Mouse (Mus musculus) limb, embryonic 11.5 days (tissue): ENCODE measurements around the gene Mrpl16. TPM values are rescaled to one million over a fixed set of nuclear protein-coding genes. Genes with fewer than 3 reads are reported as not detected.
A peak's percentile ranks its signal among the peaks of the same experiment; 100 is the strongest.

Source experiments
- ATAC-seq: fragments of 200-750 bp; cut with Nextera tagmentation; 2 replicates; pipeline ENCODE4 v1.8.0; 2017; ENCODE audit warnings: low read depth; ENCODE audit not compliant: insufficient number of reproducible peaks, low FRiP score, low TSS enrichment
- DNase-seq: peaks from one replicate; pipeline ENCODE4 v3.0.0-alpha.2; 2015; ENCODE audit warnings: low spot score
- H3K27ac ChIP-seq: fragments of 300-500 bp; sonication (generic); replicated peaks from 2 replicates; pipeline ENCODE4 v1.5.1; 2014; ENCODE audit warnings: low read depth, mild to moderate bottlenecking, low read length
- H3K27me3 ChIP-seq: fragments of 300-500 bp; sonication (generic); 2 replicates; pipeline ENCODE4 v1.6.1; 2014; ENCODE audit warnings: mild to moderate bottlenecking, low read length, mixed read lengths; ENCODE audit not compliant: control insufficient read depth, insufficient read depth
- H3K36me3 ChIP-seq: fragments of 300-500 bp; sonication (generic); 2 replicates; pipeline ENCODE4 v1.6.1; 2014; ENCODE audit warnings: mild to moderate bottlenecking, low read length, moderate library complexity, mixed read lengths; ENCODE audit not compliant: control insufficient read depth, insufficient read depth
- H3K4me1 ChIP-seq: fragments of 300-500 bp; sonication (generic); 2 replicates; pipeline ENCODE4 v1.6.1; 2014; ENCODE audit warnings: low read length, mixed read lengths; ENCODE audit not compliant: control insufficient read depth, insufficient read depth
- H3K4me2 ChIP-seq: fragments of 300-500 bp; sonication (generic); 2 replicates; pipeline ENCODE4 v1.6.1; 2014; ENCODE audit warnings: low read depth, mild to moderate bottlenecking, moderate library complexity; ENCODE audit not compliant: severe bottlenecking
- H3K4me3 ChIP-seq: fragments of 300-500 bp; sonication (generic); 2 replicates; pipeline ENCODE4 v1.5.1; 2014; ENCODE audit warnings: low read depth, low read length
- H3K9ac ChIP-seq: fragments of 300-500 bp; sonication (generic); 2 replicates; pipeline ENCODE4 v1.6.1; 2014; ENCODE audit warnings: mild to moderate bottlenecking, low read length
- H3K9me3 ChIP-seq: fragments of 300-500 bp; sonication (generic); 2 replicates; pipeline ENCODE4 v1.6.1; 2016; ENCODE audit warnings: low read length; ENCODE audit not compliant: control insufficient read depth
- WGBS: fragments of 180-500 bp; shearing (Covaris S2); extraction: QIAGEN DNeasy Blood & Tissue Kit; methylation state at CpG from one replicate; pipeline ENCODE4 v1.1.7; 2014; 5-methylcytosine and 5-hydroxymethylcytosine counted together
- polyA plus RNA-seq: library from polyadenylated mRNA; unstranded; fragments of >200 nt; fragmentation: Nextera tagmentation; extraction: Ambion mirVana; gene quantifications from 2 replicates; pipeline ENCODE4 v1.2.1, GENCODE M21; 2014

Gene Mrpl16
- polyA plus RNA-seq, 1 experiment from 2014 or later: 54.5 TPM

DNA sequence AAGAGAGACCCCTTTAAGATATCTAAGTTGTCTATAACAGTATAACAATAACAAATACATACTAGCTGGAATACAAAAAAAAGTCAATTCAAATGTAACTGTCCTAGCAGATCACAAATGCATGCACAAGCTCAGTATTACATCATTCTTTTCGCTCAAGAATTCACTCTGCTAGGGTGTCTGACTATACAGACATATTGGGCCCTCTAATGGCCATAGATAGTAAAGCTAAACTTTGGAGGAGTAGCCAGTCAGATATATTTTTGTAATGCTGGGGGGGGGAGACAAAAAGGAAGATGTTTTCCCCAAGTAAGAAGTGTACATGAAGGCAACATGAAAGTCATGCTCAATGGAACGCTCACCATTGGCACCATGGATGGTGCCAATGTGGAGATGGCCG lies 5.1 kb upstream of the Mrpl16 start:
- ATAC-seq (no peak), DNase-seq (no peak)
- WGBS: 83% methylated on average over 3 of the region's 3 CpGs
- H3K4me1 ChIP-seq: no peaks in the 10 kb centered on the region
- H3K4me2 ChIP-seq: no peak overlapping the region
- H3K4me3 ChIP-seq: no peak overlapping the region
- no peaks in the 10 kb centered on the region for H3K36me3 ChIP-seq
- no peak overlapping the region for H3K9ac ChIP-seq
- H3K9me3 ChIP-seq: no peaks in the 10 kb centered on the region
- H3K27ac ChIP-seq: no peak overlapping the region
- H3K27me3 ChIP-seq: no peaks in the 10 kb centered on the region

DNA sequence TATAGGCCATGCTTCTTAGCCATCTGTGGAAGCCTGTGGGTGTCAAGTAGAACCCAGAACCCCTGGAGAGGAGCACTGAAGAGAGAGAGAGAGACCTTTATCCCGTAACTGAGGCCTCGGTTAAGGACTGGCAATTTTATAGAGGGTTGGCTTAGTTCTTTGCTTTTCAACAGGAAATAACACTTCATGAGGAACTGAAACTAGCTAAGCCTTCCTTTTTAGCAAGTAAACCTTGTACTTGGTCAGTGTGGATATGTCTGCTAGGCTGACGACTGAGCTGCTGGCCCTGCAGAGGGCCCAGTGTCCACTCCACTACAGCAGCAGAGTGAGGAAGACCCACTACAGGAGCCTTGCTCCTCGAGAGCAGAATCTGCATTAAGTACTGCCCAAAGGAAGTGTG lies 3.8 kb upstream of the Mrpl16 start:
- Histone ChIP-seq H3K4me3 (no peak overlapping the region), H3K36me3 (no peaks in the 10 kb centered on the region), H3K27ac (no peak overlapping the region), H3K27me3 (no peaks in the 10 kb centered on the region), H3K4me1 (no peaks in the 10 kb centered on the region), H3K9ac (no peak overlapping the region), H3K4me2 (no peak overlapping the region), H3K9me3 (no peaks in the 10 kb centered on the region)
- ATAC-seq: no peak
- no peak for DNase-seq
- WGBS: 74% methylated on average over 4 of the region's 4 CpGs

DNA sequence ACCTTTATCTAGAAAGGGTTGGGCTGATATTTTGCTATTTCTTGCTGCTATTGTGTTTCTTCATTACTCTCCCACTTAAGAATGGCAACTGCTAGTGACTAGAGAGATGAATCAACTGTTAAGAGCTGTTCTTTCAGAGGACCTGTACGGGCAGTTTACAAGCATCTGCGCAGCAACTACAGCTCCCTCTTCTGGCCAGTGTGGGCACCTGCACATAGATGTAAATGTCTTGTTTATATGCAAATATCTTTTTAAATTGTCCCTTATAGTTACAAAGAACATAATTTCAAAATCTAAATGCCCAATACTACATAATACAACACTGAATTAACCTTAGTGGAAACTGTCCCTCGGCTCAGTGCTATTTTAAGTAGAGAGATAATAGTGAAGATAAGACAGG lies 2.0 kb upstream of the Mrpl16 start:
- WGBS: 15% methylated on average over 3 of the region's 3 CpGs
- Histone ChIP-seq H3K36me3 (no peaks in the 10 kb centered on the region), H3K27ac (no peak overlapping the region), H3K9me3 (no peaks in the 10 kb centered on the region), H3K4me2 (no peak overlapping the region), H3K9ac (no peak overlapping the region), H3K4me1 (no peaks in the 10 kb centered on the region), H3K27me3 (no peaks in the 10 kb centered on the region), H3K4me3 (no peak overlapping the region)
- no peak for DNase-seq
- ATAC-seq: no peak

DNA sequence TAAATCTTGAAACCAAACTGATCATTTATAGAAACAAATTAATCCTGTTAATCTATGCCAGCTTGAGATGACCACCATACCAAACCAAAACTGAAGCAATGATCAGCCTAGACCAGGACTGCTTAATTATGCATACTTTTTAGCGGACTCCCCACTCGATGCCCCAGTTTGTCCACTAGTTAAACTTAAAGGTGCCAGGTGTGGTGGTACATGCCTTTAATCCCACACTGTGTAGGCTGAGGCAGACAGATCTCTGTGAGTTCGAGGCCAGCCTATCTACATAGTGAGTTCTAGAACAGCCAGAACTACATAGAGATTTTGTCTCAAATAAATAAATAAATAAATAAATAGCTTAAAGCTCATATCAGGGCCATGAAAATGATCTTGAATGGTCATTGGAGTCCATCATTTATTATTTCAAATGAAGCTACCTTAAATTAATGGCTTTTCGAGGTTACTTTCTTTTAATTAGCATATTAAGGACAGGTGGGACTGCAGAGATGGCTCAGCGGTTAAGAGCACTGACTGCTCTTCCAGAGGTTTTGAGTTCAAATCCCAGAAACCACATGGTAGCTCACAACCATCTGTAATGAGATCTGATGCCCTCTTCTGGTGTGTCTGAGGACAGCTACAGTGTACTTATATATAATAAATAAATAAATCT lies 802 bp upstream of the Mrpl16 start:
- Histone ChIP-seq H3K4me3 (no peak overlapping the region), H3K4me1 (no peaks in the 10 kb centered on the region), H3K27ac (no peak overlapping the region), H3K4me2 (no peak overlapping the region), H3K9me3 (no peaks in the 10 kb centered on the region), H3K9ac (no peak overlapping the region), H3K36me3 (no peaks in the 10 kb centered on the region), H3K27me3 (no peaks in the 10 kb centered on the region)
- no peak for DNase-seq
- WGBS: 86% methylated on average over 5 of the region's 5 CpGs
- ATAC-seq: no peak

DNA sequence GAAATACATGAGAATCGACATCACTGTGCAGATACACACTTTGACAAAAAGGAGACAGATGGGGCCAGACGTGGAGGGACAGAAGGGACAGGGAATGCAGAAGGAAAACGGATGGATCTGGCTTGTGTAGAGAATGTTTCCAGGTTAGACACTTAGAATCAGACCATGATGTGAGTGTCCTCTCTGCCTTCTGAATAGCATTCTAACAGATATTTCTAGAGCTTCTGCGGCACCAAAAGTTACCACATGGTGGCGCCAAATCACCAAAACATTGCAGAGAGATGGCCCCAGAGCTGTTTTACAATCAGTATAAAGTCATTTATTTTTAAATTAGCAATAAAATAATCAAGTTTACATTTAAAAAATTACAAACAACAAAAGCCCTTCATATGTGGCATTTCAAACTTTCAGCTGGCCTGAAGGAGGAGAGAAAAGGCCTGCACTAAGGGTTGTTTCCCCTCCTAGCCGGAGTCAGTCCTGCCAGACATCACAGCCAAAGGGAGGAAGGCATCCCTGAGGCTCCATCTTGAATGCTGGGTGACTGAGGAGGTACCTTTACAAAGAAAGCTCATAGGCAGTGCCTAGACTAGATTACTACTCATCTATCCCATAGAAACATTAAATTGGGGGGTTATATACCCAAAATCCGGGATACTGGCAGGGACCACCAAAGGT lies 7.1 kb downstream of the Mrpl16 start:
- no peaks in the 10 kb centered on the region for H3K27me3 ChIP-seq
- no peak overlapping the region for H3K4me3 ChIP-seq
- ATAC-seq (no peak), DNase-seq (peak; percentile 78)
- no peaks in the 10 kb centered on the region; the same call in 1 of the 2 replicates for H3K36me3 ChIP-seq
- no peaks in the 10 kb centered on the region for H3K4me1 ChIP-seq
- no peak overlapping the region for H3K4me2 ChIP-seq
- 70% methylated on average over 7 of the region's 7 CpGs for WGBS
- H3K27ac ChIP-seq: no peak overlapping the region
- no peaks in the 10 kb centered on the region for H3K9me3 ChIP-seq
- no peak overlapping the region for H3K9ac ChIP-seq

DNA sequence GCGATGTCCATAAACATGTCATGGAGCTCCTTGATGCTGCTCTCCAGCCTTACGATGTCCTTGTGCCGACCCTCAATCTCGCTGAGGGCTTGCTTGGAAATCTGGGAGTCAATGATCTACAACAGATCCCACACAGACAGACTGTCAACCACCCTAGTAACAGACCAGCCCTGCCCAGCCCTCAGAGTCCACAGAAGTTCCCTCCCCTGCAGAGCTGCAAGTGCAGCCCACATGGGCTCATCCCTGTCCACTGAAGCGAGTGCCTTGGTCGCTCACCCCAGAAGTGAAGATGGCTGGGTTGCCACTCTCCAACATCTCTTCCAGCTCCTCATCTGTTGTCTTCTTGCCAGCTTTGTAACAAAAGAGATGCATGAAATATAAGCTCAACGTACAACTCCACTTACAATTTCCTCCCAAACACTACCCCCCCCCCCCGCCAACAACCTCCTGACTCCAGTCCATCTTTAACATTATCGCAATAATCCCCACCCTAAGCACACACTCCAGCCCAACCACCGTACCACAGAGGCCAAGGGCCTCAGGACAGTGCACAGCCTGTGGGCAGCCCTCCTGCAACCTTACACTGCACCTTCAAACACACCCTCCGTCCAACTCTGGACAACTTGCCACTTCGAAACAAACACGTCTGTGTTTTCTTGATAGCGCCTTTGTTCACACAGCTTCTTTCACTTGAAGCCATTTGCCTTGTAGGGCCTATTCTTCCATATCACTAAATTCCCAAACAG lies 15.4 kb downstream of the Mrpl16 start:
- Histone ChIP-seq H3K27me3 (no peaks in the 10 kb centered on the region), H3K9ac (no peak overlapping the region), H3K4me1 (no peaks in the 10 kb centered on the region), H3K36me3 (no peaks in the 10 kb centered on the region), H3K4me3 (no peak overlapping the region), H3K27ac (no peak overlapping the region), H3K4me2 (no peak overlapping the region), H3K9me3 (no peaks in the 10 kb centered on the region)
- no peak for DNase-seq
- ATAC-seq: no peak
- WGBS: 90% methylated on average over 14 of the region's 14 CpGs

DNA sequence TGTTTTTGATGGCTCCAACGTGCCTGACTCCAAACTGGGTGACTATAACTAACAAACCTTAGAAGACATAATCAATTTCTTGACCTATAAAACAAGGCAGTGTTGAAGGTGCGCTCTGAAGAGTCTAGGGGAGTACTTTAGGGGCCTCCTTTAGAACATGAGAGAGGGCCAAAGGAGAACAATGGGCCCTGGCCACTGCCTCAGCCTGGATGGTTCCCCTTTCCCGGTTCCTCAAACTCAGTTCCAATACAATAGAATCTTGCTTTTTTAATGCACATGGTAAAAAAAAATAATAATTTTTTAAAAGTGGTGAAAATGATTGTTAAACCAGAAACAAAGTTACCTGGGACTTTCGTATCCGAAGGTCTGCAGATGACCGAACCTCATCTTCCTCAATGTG lies 17.6 kb downstream of the Mrpl16 start:
- 90% methylated on average over 6 of the region's 6 CpGs for WGBS
- H3K36me3 ChIP-seq: no peaks in the 10 kb centered on the region
- DNase-seq (no peak), ATAC-seq (no peak)
- no peak overlapping the region for H3K4me3 ChIP-seq
- H3K4me1 ChIP-seq: no peaks in the 10 kb centered on the region
- H3K27me3 ChIP-seq: no peaks in the 10 kb centered on the region
- H3K9ac ChIP-seq: no peak overlapping the region
- no peak overlapping the region for H3K4me2 ChIP-seq
- H3K27ac ChIP-seq: no peak overlapping the region
- no peaks in the 10 kb centered on the region for H3K9me3 ChIP-seq

DNA sequence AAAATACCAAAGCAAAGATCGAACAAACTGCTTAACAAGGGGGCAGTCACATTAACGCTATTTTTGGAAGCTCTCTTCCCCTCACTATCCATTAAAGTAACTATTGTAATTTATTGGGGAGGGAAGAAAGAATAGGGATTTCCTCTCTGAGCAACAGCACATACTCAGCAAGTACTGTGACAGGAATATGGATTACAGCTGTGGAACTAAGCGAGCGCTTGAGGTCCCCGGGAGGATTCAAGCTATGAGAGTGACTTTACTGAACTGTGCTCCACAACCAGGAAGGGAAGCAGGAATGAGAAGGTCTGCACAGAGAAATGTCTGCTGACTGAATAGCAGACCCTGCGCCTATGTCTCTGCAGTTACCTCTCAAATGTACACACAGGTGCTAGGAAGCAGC lies 18.7 kb downstream of the Mrpl16 start:
- 84% methylated on average over 6 of the region's 6 CpGs for WGBS
- no peaks in the 10 kb centered on the region for H3K36me3 ChIP-seq
- no peak overlapping the region for H3K9ac ChIP-seq
- DNase-seq: no peak
- no peaks in the 10 kb centered on the region for H3K9me3 ChIP-seq
- no peaks in the 10 kb centered on the region for H3K4me1 ChIP-seq
- no peak overlapping the region for H3K4me3 ChIP-seq
- H3K27ac ChIP-seq: no peak overlapping the region
- ATAC-seq: no peak
- no peak overlapping the region for H3K4me2 ChIP-seq
- H3K27me3 ChIP-seq: no peaks in the 10 kb centered on the region
